Mouse (Mus musculus): Measurements from ENCODE around the gene Irf2bpl.
A peak's percentile ranks its signal among the peaks of the same experiment; 100 is the strongest.

Irf2bpl gene

DNA sequence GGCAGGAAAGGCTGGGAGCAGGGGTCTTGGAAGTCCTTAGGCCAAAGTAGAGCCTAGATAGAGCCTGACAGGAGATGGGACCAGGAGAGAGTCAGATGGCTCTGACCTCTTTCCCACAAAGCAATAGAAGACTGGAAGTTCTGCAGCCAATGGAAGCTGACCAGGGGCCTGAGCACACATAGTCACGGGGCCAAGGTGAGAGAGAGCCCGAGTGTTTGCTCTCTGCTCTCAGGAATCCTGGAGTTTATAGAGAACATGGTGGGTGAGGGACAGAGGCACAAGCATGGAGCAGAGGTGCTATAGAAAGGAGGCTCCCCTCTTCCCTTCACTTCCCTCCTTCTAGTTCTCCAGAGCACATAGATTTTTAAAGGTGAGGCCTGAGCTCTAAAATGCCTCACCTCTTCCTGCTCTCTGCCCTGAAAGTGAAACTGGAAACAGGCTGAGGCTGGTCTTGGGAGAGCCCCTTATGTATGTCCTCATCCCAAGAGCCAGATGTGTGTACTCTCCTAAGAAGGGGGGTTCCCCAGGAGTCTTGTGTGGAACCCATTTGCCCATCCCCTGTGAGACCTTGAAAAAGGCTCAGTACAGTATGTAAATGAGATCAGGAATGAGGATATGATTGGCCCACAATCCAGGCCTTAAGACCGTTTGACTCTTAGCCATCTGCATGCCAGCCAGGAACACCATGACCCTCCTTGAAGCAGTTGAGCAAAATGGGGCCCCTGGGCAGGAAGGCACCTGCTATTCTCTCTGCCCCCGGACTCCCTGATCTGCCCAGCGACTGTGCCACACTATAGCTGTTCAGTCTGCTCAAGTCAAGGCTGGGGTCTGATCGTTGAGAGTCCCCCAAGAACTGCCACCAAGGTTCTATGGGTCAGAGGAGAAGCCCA lies 25.4 kb downstream of the Irf2bpl start:
- peak; percentile 65 for DNase-seq

DNA sequence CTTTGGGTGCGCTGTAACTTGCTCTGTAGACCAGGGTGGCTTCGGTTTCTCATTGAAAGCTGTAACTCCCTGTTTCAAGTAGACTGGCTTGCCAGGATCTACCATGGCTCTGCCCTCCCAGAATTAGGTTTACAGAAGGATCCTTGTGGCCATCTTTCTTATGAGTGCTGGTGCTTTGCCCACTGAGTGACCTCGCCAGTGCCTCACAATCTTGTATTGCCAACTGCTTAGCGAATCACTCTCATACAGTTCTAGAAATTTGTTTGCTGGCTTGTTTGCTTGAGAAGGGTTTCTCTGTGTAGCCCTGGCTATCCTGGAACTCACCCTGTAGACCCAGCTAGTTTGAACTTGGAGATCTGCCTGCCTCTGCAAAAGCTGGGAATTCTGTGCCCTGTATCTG lies 26.1 kb downstream of the Irf2bpl start:
- no peak for DNase-seq

DNA sequence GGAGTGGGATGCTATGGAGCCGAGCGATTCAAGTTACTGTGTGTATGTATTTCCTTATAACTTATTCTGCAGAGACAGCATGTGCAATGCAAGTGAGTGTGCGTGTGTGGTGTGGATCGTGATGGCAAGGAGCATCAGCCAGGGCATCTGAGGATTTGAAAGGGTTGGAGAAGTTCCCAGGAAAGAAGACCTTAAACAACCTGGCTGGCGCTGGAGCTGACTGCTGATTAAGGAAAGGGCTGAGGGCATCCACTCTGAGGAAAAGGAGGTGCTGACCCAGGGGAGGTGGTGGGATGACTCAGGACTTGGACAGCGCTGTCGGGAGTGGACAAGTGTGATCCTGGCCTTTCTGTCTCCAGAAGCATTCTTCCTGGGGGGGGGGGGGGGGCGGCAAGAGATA lies 27.3 kb downstream of the Irf2bpl start:
- no peak for DNase-seq

DNA sequence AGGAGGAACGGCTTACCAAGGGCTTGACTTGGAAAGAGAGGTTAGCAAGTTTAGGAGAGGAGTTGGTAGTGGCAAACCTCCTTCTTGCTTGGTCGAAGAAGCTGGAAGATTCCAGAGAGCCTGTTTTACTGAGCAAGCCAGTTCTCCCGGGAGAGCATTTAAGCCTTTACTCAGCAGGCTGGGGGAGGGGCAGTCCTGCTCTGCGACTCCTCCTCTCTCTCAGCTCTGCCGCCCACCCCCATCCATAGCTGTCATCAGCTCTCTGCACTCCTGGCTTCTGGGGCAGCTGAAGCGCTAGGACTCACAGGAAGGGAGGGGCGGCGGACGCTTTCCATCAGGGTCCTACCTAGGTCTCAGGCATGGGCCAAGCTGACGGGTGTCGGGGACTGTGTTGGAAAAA lies 28.9 kb downstream of the Irf2bpl start:
- DNase-seq, result peak; percentile 59

DNA sequence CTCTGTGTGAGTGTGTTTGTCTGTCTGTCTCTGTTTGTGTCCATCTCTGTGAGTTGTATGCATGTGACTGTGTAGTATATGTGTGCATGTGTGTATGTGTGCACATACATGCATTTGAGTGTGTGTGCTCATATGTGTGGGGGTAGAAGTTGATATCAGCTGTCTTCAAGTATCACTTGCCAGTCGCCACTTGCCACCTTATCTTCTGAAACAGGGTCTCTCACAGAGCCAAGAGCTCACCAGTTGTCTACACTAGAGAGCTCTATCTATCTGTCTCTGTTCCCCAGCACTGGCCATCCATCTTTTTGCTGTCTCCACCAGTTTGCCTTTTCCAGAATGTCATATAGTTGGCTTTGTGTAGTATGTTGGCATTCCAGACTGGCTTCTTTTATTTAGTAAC lies 31.1 kb downstream of the Irf2bpl start:
- DNase-seq, result no peak

DNA sequence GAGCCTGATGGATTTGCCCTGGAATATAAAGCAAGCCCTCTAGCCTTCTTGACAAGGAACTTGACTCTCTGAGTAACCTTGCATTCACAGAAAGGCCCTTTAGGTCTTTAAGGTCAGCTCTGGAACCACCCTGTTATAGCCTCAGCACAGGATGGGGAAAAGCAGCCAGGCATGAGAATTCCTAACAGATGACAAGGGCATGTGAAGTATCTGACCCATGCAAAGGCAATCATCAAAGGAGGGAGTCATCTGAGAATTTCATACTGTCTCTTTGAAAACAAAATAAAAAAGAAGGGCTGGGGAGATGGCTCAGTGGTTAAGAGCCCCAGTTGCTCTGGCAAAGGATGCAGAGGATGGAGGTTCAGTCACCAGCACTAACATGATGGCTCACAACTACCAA lies 33.3 kb downstream of the Irf2bpl start:
- no peak for DNase-seq

DNA sequence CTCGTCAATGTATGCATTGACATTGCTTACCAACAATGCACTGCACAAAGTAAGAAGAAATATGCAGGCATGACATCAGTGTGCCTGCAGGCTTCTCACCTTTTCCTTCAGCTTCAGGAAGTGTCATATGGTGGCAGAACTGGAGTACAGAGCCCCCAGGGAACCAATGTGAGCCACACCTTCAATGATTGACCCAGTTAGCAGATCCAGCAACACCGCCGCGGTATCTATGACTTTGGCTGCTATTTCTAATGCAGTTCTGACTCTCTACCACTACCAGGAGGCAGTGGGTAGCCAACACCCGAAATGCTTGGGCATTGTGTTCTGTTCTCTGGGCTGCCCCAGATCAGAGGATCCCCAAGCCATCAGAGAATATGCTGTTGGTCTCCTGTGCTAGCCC lies 33.9 kb downstream of the Irf2bpl start:
- DNase-seq, result no peak

DNA sequence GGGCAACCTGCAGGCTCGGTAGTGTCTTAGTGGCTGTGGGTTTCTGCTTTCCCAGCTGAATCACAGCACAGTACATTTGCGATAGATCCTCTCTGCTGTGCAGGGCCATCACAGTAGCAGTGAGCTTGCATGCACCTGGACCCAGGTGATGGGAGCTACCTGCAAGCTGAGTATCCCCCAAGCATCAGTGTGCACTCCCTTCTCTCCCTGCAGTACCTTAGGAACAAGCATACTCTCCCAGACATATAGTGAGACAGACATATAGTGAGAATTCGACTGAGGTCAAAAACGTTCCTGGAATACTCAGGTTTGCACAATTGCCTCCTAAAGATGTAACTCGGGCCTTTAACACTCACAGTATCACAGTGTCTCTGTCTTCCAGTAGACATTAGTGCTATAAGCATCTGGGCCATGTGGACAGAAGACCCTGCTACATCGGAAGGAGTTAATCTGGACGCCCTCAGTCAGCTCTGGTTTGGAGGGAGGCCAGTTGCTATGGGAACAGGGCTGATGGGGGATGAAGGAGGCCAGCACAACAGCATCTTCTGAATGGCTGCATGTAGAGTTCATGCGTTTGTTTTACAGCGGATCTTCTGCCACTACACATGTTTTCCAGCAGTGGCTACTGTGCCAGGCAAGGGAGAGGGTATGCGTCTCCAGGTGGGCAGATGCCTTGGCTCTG lies 34.5 kb downstream of the Irf2bpl start:
- DNase-seq, result no peak

DNA sequence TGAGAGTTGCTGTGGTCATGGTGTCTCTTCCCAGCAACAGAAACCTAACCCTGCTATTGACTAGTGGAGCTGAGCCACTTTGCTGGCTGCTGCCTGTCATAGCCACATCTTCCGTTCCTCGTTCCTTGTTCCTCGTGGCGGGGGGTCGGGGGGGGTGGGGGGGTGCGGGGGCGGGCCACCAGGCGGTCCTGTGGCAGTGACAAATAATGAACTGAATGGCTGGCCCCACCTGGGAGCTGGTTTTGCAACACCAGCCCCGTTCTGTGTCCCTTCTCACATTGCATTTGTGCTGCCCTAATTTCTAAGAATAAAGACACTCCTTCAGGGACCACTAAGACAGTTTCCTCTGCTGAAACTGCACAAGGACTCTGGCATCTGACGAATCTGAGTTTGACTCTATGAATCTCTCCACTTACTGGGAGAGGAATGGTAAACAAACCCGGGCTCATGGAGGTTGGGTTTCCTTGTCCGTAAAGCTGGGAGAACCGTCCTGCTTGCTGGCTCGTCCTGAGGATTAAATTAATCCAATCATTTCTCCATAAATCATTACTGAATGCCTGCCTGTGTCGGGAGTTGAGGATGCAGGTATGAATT lies 41.6 kb downstream of the Irf2bpl start:
- peak; percentile 36 for DNase-seq

DNA sequence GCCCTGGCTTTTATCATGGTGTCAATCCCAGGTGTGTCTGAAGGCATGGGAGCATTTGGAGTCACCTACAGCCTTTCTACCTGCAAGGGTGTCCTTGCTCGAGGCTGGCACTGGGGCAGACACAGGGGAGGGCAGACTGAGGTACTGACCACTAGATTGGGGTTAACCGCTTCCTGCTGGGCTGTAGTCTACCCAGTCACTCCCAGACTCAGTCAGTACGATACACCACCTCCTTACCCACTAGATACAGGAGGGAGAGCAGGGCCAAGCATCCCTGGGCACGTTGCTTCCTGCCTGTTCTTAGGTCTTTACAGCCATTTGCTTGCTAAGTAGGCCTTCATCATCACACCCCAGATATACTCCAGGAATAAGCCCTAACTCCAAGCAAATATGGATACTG lies 44.1 kb downstream of the Irf2bpl start:
- DNase-seq, result no peak

DNA sequence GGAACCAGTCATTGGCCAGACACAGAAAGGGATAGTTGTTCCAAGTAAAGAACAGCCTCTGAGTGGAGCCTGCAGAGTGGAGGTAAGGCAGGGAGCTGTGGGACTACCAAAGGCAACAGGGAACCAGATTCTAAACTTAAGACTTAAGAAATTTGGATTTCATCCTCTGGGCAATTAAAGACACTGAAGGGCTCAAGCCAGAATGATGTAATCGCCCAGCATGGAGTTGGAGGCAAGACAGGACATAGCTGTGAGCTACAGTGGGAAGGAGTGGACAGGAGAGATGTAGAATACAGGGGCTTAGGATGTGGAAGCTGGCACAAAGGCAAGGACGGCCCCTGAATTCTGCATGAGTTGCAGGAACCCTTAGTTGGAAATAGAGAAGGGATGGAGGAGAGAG lies 46.4 kb downstream of the Irf2bpl start:
- DNase-seq, result no peak

DNA sequence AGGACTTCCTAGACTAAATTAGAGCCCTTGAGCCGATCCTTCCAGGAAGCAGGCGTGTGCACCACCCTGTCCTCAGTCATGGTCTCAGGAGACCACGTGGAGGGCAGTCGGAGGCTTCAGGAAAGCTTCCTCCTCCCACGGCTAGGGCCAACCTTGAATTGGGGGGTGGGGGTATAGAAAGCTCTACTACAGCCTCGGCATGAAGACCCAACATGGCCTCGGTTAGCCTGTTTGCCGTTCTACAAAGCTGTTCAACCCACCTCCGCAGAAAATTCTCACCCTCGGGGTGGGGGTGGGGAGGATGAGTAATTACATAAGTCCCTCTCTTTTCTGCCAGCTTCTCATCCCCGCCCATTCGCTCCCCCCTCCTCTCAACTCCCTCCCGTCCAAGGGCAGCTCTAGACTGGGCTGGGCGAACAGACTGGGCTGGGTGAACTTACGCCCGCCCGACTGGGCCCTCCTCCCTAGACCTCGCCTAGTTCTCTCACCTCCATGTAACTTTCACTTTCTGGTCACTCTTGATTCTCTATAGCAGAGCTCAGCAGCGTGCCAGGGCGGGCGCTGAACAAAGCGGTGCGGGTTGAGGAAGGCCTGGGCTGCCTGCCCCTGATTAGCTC lies 48.1 kb downstream of the Irf2bpl start:
- DNase-seq, result peak; percentile 98

DNA sequence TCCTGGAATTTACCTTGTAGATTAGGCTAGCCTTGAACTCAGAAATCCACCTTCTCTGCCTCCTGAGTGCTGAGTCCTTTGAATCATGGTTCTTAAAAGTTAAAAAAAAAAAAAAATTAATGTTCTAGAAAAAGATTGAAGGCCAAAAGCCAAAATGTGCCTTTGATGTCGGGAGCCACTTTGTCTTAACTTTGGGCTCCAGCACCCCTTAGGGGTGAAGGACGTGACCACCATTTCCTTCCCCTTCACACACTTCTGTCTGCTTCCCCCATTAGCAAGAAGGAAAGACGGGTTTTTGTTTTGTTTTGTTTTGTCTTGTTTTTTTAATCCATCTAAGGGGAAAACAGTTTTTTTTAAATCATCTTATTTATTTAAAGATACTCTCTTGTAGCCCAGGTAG lies 48.7 kb downstream of the Irf2bpl start:
- DNase-seq, result peak; percentile 39

DNA sequence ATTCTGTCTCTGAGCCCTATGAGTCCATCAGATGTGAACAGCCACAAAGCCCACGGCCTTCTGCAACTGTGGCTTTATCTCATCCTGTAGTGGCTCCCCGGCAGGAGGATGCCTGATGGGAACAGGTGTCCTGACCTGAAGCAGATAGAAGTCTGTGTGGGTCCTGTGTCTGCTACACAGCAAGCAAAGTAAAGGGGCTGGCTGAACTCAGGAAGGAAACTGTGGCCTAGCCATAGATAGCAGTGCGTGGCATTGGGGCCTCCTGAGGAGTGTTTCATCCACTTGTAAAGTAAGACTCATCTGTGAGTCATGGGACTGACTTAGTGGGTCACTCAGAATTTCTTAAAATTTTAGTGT lies 50.2 kb downstream of the Irf2bpl start:
- DNase-seq, result peak; percentile 41

DNA sequence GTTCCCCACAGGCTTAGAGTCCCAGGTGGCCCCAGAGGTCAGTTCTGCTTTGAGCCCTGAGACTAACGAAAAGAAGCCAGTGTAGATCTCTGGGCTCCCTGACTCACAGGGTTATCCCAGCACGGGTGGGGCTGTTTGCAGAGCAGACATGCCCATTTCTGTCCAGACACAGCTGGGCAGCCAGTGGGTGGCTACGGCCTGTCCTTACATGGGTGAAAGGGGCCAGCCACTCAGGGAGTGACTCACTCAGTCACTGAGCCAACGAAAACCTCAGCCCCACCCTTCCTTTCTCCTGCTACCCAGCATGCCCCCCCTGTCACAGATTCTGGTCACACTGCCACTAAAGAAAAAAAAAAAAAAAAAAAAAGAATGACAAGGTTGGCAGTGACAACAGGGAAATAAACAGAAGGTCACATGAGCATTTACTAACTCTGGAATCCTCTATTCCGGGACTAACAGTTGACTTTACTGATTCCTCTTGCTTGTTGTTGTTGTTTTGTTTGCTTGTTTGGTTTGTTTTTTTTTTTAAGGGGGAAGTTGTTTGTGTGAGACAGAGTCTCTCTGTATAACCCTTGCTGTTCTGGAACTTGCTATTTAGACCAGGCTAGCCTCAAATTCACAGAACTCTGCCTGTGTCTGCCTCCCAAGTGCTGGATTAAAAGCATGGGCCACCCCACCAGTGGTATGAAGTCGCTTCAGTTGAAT lies 50.7 kb downstream of the Irf2bpl start:
- DNase-seq, result peak; percentile 98

DNA sequence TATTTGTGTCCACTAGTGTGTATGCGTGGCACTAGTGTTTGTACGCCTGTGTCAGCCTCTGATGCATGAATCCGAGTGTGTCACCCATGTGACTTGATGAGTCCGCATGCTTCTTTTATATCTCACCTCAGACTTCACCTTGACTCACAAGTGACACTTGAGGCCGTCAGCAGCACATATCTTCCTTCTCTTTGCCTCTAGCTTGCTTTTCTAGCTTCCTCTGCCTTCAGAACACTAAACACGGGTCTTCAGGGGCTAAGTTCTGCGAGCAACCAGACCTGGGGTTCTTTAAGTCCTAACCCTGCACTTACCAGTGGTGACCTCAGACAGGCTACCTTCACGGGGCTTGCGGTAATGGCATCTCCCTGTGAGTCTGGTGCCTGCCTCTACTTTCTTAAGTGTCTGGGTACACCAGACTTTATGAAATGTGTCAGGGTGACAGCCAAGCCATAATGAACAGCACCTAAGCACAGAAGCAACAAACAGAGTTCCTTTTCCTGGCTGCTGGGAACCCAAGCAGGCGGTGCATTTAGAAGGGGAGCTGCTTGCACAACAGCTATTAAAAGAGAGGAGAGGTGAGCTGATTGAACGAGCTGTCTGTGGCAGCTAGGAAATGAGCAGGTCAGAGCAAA lies 51.9 kb downstream of the Irf2bpl start:
- DNase-seq, result peak; percentile 46

DNA sequence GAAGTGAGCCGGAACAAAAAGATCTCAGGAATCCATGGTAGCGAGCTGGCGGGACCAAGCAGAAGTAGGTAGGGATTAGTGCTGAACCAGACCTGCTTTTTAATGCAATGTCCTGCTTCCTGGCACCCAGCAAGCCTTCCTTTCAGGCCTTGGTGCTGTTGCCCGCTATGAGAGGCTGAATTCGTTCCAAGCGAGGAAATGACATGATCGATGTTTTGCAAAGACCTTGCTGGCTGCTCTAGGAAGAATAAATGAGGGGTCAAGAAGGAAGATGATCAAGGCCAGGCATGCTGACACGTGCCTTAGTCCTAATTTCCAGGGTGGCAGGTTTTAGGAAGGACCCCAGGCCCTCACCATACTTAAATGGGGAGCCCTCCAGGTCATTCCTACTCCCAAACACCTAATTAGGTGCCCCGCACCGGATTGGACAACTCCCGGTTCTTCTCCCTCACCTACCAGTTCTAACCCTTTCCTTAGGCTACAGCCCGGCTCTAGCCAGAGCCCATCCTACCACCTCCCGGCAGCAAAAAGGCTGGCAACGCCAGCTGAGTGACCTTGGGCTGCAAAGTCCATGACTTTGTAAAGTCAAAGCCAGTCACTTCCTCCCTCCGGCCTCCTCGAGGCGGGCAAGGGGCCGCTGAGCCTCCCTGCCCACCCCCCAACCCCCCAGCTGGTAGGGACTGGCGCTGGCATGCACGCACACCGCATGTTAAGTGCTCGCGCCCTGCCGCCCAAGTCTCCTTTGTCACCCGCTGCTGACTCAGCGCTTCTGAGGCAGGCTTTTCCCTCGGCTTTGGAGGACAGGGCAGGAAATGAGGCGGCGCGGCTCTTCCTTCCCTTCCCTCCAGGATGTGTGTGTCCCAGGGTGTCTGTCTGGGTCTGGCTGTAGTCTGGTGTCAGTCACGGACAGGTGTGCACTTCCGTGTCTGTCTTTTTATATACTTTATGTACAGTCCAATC lies 52.7 kb downstream of the Irf2bpl start:
- peak; percentile 83 for DNase-seq
